ENCODE assay signal across 24 mouse cellular contexts in the genomic region with DNA sequence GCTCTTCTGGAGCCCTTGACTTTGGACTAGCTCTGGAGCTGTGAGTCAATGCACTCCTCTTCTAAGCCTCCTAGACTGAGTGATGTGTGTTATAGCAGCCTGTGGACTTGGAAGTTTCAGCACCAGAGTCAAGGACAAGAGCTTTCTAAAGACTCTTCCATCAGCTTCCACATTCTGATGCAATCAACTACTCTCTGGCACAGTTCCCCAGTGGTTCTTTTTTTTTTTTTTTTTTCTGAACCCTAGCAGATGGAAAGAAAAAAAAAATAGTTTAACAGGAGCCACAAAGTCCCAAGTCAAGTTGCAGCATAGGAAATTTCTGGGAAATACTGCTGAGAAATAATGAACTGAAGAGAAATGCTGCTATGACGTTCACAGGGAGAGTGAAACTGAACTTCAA.
DNase-seq lines count a peak whose midpoint lies in the region; ATAC-seq and TF ChIP-seq lines count a peak whose summit lies in the region.
"Had no signal": no experiment of that assay in that cellular context is flagged by ENCODE, and none has a peak within 500 bp of the region (broad histone marks: within the 10 kb centered on the region; RNA-seq: fewer than 3 reads in every experiment).

No protein-coding gene starts in this region.

- H3K9me3 ChIP-seq in lung, embryonic 15.5 days, result no peaks in the 10 kb centered on the region
- H3K9me3 ChIP-seq in midbrain, embryonic 11.5 days (ENCODE audit: control insufficient read depth, low read length), result no peaks in the 10 kb centered on the region
- H3K9me3 ChIP-seq in midbrain, embryonic 13.5 days, result no peaks in the 10 kb centered on the region
- H3K9me3 ChIP-seq in ES-E14 (ENCODE audit: control insufficient read depth, insufficient read depth, low read depth, low read length), result no peaks in the 10 kb centered on the region
- H3K9me3 ChIP-seq: embryonic facial prominence, embryonic 13.5 days; forebrain, embryonic 12.5 days; heart, embryonic 10.5 days; hindbrain, embryonic 13.5 days had no signal

- no peak overlapping the region for H3K9ac ChIP-seq in lung, embryonic 15.5 days
- H3K9ac ChIP-seq in midbrain, embryonic 11.5 days (ENCODE audit: low read length), result no peak overlapping the region
- no peak overlapping the region for H3K9ac ChIP-seq in midbrain, embryonic 13.5 days (replicated peaks)
- H3K9ac ChIP-seq in ES-E14 (ENCODE audit: insufficient read depth, low read depth, low read length, poor library complexity, severe bottlenecking), result no peak overlapping the region
- H3K9ac ChIP-seq: embryonic facial prominence, embryonic 13.5 days; forebrain, embryonic 12.5 days; hindbrain, embryonic 13.5 days had no signal

- in situ Hi-C loops in ES-E14 (cut with MboI; ENCODE audit: low sequenced_read_pairs in 2 of 2, unreplicated experiment in 2 of 2), result no loop called here

- H3K4me1 ChIP-seq in lung, embryonic 15.5 days, result no peaks in the 10 kb centered on the region
- no peaks in the 10 kb centered on the region for H3K4me1 ChIP-seq in midbrain, embryonic 11.5 days (ENCODE audit: control insufficient read depth, insufficient read depth, low read length)
- H3K4me1 ChIP-seq in midbrain, embryonic 13.5 days (replicated peaks), result no peaks in the 10 kb centered on the region
- no peaks in the 10 kb centered on the region for H3K4me1 ChIP-seq in ES-E14 (ENCODE audit: control insufficient read depth in 2 of 2, insufficient read depth in 2 of 2, low read length in 2 of 2, poor library complexity in 1 of 2)
- H3K4me1 ChIP-seq: embryonic facial prominence, embryonic 13.5 days; forebrain, embryonic 12.5 days; heart, embryonic 10.5 days; hindbrain, embryonic 13.5 days had no signal

- H3K36me3 ChIP-seq in lung, embryonic 15.5 days, result no peaks in the 10 kb centered on the region
- no peaks in the 10 kb centered on the region for H3K36me3 ChIP-seq in midbrain, embryonic 11.5 days (ENCODE audit: control insufficient read depth, insufficient read depth, low read length)
- H3K36me3 ChIP-seq in midbrain, embryonic 13.5 days, result no peaks in the 10 kb centered on the region
- no peaks in the 10 kb centered on the region for H3K36me3 ChIP-seq in ES-E14 (ENCODE audit: control insufficient read depth, insufficient read depth, low read length, poor library complexity, severe bottlenecking)
- H3K36me3 ChIP-seq: embryonic facial prominence, embryonic 13.5 days; forebrain, embryonic 12.5 days; heart, embryonic 10.5 days; hindbrain, embryonic 13.5 days had no signal

- H3K27ac ChIP-seq in lung, embryonic 15.5 days, result no peak overlapping the region
- H3K27ac ChIP-seq in midbrain, embryonic 11.5 days (ENCODE audit: low read depth, low read length), result no peak overlapping the region
- no peak overlapping the region for H3K27ac ChIP-seq in midbrain, embryonic 13.5 days
- no peak overlapping the region for H3K27ac ChIP-seq in ES-E14 (ENCODE audit: insufficient read depth, low read depth, low read length, poor library complexity, severe bottlenecking)
- H3K27ac ChIP-seq: embryonic facial prominence, embryonic 13.5 days; forebrain, embryonic 12.5 days; heart, embryonic 10.5 days; hindbrain, embryonic 13.5 days; hindbrain, postnatal 0 days had no signal

- ATAC-seq in lung, embryonic 15.5 days (ENCODE audit: borderline replicate concordance, extremely low read depth, low FRiP score, low TSS enrichment), result peak; percentile 39; the same call in 1 of the 2 replicates
- no peak for ATAC-seq in midbrain, embryonic 11.5 days (ENCODE audit: low FRiP score)
- no peak for ATAC-seq in midbrain, embryonic 13.5 days
- ATAC-seq: CD4-positive, CD25-positive, alpha-beta regulatory T cell, adult 4 months; forebrain, embryonic 16.5 days; hindbrain, postnatal 0 days; Patski had no signal

- 47% methylated on average over 1 of the region's 1 CpGs for WGBS in lung, embryonic 15.5 days
- 78% methylated on average over 1 of the region's 1 CpGs for WGBS in midbrain, embryonic 11.5 days
- 76% methylated on average over 1 of the region's 1 CpGs for WGBS in midbrain, embryonic 13.5 days

- H3K27me3 ChIP-seq in lung, embryonic 15.5 days, result no peaks in the 10 kb centered on the region
- no peaks in the 10 kb centered on the region for H3K27me3 ChIP-seq in midbrain, embryonic 11.5 days (ENCODE audit: control insufficient read depth, insufficient read depth, low read length)
- H3K27me3 ChIP-seq in midbrain, embryonic 13.5 days, result 0 out of 2 replicates have a peak, but pooled peaks cover 2% of the 10 kb centered on the region
- H3K27me3 ChIP-seq: embryonic facial prominence, embryonic 13.5 days; forebrain, embryonic 12.5 days; hindbrain, embryonic 13.5 days had no signal

- H3K4me2 ChIP-seq in lung, embryonic 15.5 days, result no peak overlapping the region
- H3K4me2 ChIP-seq in midbrain, embryonic 11.5 days, result no peak overlapping the region
- no peak overlapping the region for H3K4me2 ChIP-seq in midbrain, embryonic 13.5 days (replicated peaks)
- H3K4me2 ChIP-seq: embryonic facial prominence, embryonic 13.5 days; forebrain, embryonic 12.5 days; hindbrain, embryonic 13.5 days had no signal

- no peak overlapping the region for H3K4me3 ChIP-seq in lung, embryonic 15.5 days
- H3K4me3 ChIP-seq in midbrain, embryonic 11.5 days (ENCODE audit: low read depth, low read length), result no peak overlapping the region
- no peak overlapping the region for H3K4me3 ChIP-seq in midbrain, embryonic 13.5 days (replicated peaks)
- no peak overlapping the region for H3K4me3 ChIP-seq in ES-E14 (ENCODE audit: insufficient read depth in 1 of 2, low read depth in 1 of 2, low read length in 2 of 2, poor library complexity in 1 of 2, severe bottlenecking in 1 of 2)
- H3K4me3 ChIP-seq: embryonic facial prominence, embryonic 13.5 days; forebrain, embryonic 12.5 days; heart, embryonic 10.5 days; hindbrain, embryonic 13.5 days had no signal

- no peak for DNase-seq in lung, postnatal 25 days (ENCODE audit: low spot score)
- peak; percentile 41 for DNase-seq in midbrain, embryonic 11.5 days (ENCODE audit: low spot score, missing footprints)
- DNase-seq in ES-E14 (ENCODE audit: low read depth, low spot score) (no peak), adipocyte (ENCODE audit: low spot score) (peak; percentile 2)
- no peak for DNase-seq in adrenal gland, adult (ENCODE audit: inconsistent age in 2 of 2, low spot score in 1 of 2)
- DNase-seq in thymus, postnatal 25 days, result no peak
- DNase-seq: adrenal gland, postnatal 10 days; B cell, adult 2 months; cerebellum, adult 11 months; cerebellum, adult 9-10 months; cerebellum, postnatal 25 days; gastrocnemius, postnatal 10 days; heart, adult 18-20 months; heart, postnatal 10 days had no signal

TF ChIP-seq in ES-E14, 5 proteins besides CTCF, POLR2A, EP300 and RAD21:
- TF ChIP-seq ZNF384 (IDR thresholded peaks at IDR 0.05; ENCODE audit: low read depth, low read length), result peak; percentile 62; the same call in 1 of the 2 replicates
- TF ChIP-seq CHD2 (IDR thresholded peaks at IDR 0.05; ENCODE audit: low read depth, low read length), result no peak

Comparison
In these comparisons a context has a peak if more than half of its experiments do, and no peak if none do; other contexts are left out.
1. DNase-seq: peak in midbrain, embryonic 11.5 days (single experiment) and adipocyte (single experiment); none in lung, postnatal 25 days (single experiment), ES-E14 (single experiment), adrenal gland, adult (0 of 2) and thymus, postnatal 25 days (single experiment).